Mouse (Mus musculus): ENCODE data around the gene Prkn.

GRCm38 (mm10) chr17:10947614-10948013 is 107.4 kb downstream of the Prkn start:
- TF ChIP-seq CTCF (IDR thresholded peaks at IDR 0.05; ENCODE audit: low read depth) (no peak), EP300 (IDR thresholded peaks at IDR 0.05; ENCODE audit: low read depth) (no peak)
